Mouse (Mus musculus) CH12.LX (cell line): Measurements from ENCODE around the gene Ppp1r13l. TPM values are rescaled to one million over a fixed set of nuclear protein-coding genes. Genes with fewer than 3 reads are reported as not detected.

ENCODE experiments used
- DNase-seq: peaks from one replicate; pipeline ENCODE4 v3.0.0-alpha.2; 2013; ENCODE audit errors: extremely low read depth
- H3K27ac ChIP-seq: 2 replicates; pipeline ENCODE4 v1.5.1; 2012; ENCODE audit warnings: low read depth, mild to moderate bottlenecking, control low read depth, moderate library complexity; ENCODE audit not compliant: insufficient read depth
- H3K27me3 ChIP-seq: replicated peaks from 2 replicates; pipeline ENCODE3; 2012; ENCODE audit warnings: inconsistent platforms
- H3K36me3 ChIP-seq, 2 experiments: replicated peaks in 1 of 2; 2 replicates each; pipeline versions ENCODE3 to v1.6.1; 2012; ENCODE audit warnings: inconsistent platforms in 1 of 2, low read length in 1 of 2, mild to moderate bottlenecking in 1 of 2, mixed read lengths in 1 of 2, moderate library complexity in 1 of 2; ENCODE audit not compliant: control insufficient read depth in 1 of 2, insufficient read depth in 1 of 2
- H3K4me1 ChIP-seq, 2 experiments: 2 replicates each; pipeline ENCODE4 v1.6.1; 2012; ENCODE audit warnings: inconsistent platforms in 1 of 2, moderate library complexity in 1 of 2; ENCODE audit not compliant: insufficient read depth in 2 of 2, control insufficient read depth in 1 of 2
- H3K4me2 ChIP-seq: 2 replicates; pipeline ENCODE4 v1.6.1; 2012; ENCODE audit warnings: low read depth, mild to moderate bottlenecking, control low read depth; ENCODE audit not compliant: poor library complexity, insufficient read depth, severe bottlenecking
- H3K4me3 ChIP-seq, 3 experiments: fragments of 150-350 bp in 1 of 3; sonication (generic) in 1 of 3; replicated peaks in 1 of 3; 2 replicates each; pipeline versions ENCODE3 to v1.5.1; 2011 to 2012; ENCODE audit warnings: low read depth in 2 of 3, low read length in 2 of 3, mild to moderate bottlenecking in 2 of 3, moderate library complexity in 2 of 3, control low read depth in 1 of 3, improper control_type of control experiment in 1 of 3, inconsistent platforms in 1 of 3, mixed read lengths in 1 of 3; ENCODE audit not compliant: poor library complexity in 1 of 3
- H3K79me2 ChIP-seq: replicated peaks from 2 replicates; pipeline ENCODE4 v1.6.1; 2012; ENCODE audit warnings: mild to moderate bottlenecking, moderate library complexity; ENCODE audit not compliant: control insufficient read depth, poor library complexity, insufficient read depth, severe bottlenecking; ENCODE audit errors: extremely low read depth
- H3K9ac ChIP-seq: 2 replicates; pipeline ENCODE4 v1.6.1; 2012; ENCODE audit warnings: low read depth, mild to moderate bottlenecking, control low read depth, moderate library complexity; ENCODE audit not compliant: insufficient read depth
- H3K9me3 ChIP-seq: replicated peaks from 2 replicates; pipeline ENCODE3; 2012; ENCODE audit warnings: low read length, inconsistent platforms, mixed read lengths
- CHD1 ChIP-seq: IDR thresholded peaks from 2 replicates; pipeline ENCODE4 v1.6.1; 2012; ENCODE audit warnings: low read depth, low read length, improper control_type of control experiment, inconsistent platforms
- CHD2 ChIP-seq: IDR thresholded peaks from 2 replicates; pipeline ENCODE4 v1.6.1; 2011; ENCODE audit warnings: low read length, improper control_type of control experiment
- CTCF ChIP-seq, 2 experiments: IDR thresholded peaks in 1 of 2; conservative IDR thresholded peaks in 1 of 2; 2 replicates each; pipeline ENCODE4 v1.5.1; 2011 to 2012; ENCODE audit warnings: low read depth in 2 of 2, low read length in 2 of 2, improper control_type of control experiment in 1 of 2, inconsistent platforms in 1 of 2, mild to moderate bottlenecking in 1 of 2, moderate library complexity in 1 of 2
- ELF1 ChIP-seq: IDR thresholded peaks from 2 replicates; pipeline ENCODE4 v1.6.1; 2014; ENCODE audit warnings: low read depth, mild to moderate bottlenecking, inconsistent platforms, low read length, improper control_type of control experiment
- EP300 ChIP-seq: IDR thresholded peaks from 2 replicates; pipeline ENCODE4 v1.6.1; 2011; ENCODE audit warnings: low read length, improper control_type of control experiment
- ETS1 ChIP-seq: conservative IDR thresholded peaks from 2 replicates; pipeline ENCODE4 v1.6.1; 2012; ENCODE audit warnings: low read depth, mild to moderate bottlenecking, inconsistent platforms, low read length, improper control_type of control experiment, moderate library complexity
- IRF4 ChIP-seq: IDR thresholded peaks from 2 replicates; pipeline ENCODE4 v1.6.1; 2014; ENCODE audit warnings: low read depth, mild to moderate bottlenecking, inconsistent platforms, low read length, improper control_type of control experiment
- KAT2A ChIP-seq: IDR thresholded peaks from 2 replicates; pipeline ENCODE4 v1.6.1; 2012; ENCODE audit warnings: low read length, improper control_type of control experiment, inconsistent platforms; ENCODE audit not compliant: insufficient replicate concordance
- MAFK ChIP-seq: IDR thresholded peaks from 2 replicates; pipeline ENCODE4 v1.6.1; 2011; ENCODE audit warnings: low read length, improper control_type of control experiment; ENCODE audit not compliant: insufficient replicate concordance
- MAX ChIP-seq: IDR thresholded peaks from 2 replicates; pipeline ENCODE4 v1.6.1; 2011; ENCODE audit warnings: low read length, improper control_type of control experiment
- MEF2A ChIP-seq: IDR thresholded peaks from 2 replicates; pipeline ENCODE4 v1.6.1; 2014; ENCODE audit warnings: low read depth, mild to moderate bottlenecking, inconsistent platforms, low read length, improper control_type of control experiment, borderline replicate concordance
- MYC ChIP-seq: IDR thresholded peaks from 2 replicates; pipeline ENCODE4 v1.6.1; 2011; ENCODE audit warnings: low read depth, mild to moderate bottlenecking, improper control_type of control experiment, low read length
- NELFE ChIP-seq: IDR thresholded peaks from 2 replicates; pipeline ENCODE4 v1.6.1; 2011; ENCODE audit warnings: low read depth, low read length, improper control_type of control experiment
- NRF1 ChIP-seq: IDR thresholded peaks from 2 replicates; pipeline ENCODE4 v1.6.1; 2014; ENCODE audit warnings: low read depth, mild to moderate bottlenecking, inconsistent platforms, low read length, improper control_type of control experiment, moderate library complexity
- POLR2AphosphoS2 ChIP-seq: IDR thresholded peaks from 2 replicates; pipeline ENCODE4 v1.6.1; 2011; ENCODE audit warnings: low read depth, low read length, improper control_type of control experiment
- RCOR1 ChIP-seq: conservative IDR thresholded peaks from 2 replicates; pipeline ENCODE4 v1.6.1; 2012; ENCODE audit warnings: low read depth, mild to moderate bottlenecking, inconsistent platforms, low read length, improper control_type of control experiment
- SMC3 ChIP-seq: IDR thresholded peaks from 2 replicates; pipeline ENCODE4 v1.6.1; 2011; ENCODE audit warnings: low read depth, low read length, improper control_type of control experiment
- TBP ChIP-seq: conservative IDR thresholded peaks from 2 replicates; pipeline ENCODE4 v1.6.1; 2011; ENCODE audit warnings: low read depth, low read length, improper control_type of control experiment
- TCF12 ChIP-seq: IDR thresholded peaks from 2 replicates; pipeline ENCODE4 v1.6.1; 2014; ENCODE audit warnings: low read depth, mild to moderate bottlenecking, inconsistent platforms, low read length, improper control_type of control experiment
- UBTF ChIP-seq: IDR thresholded peaks from 2 replicates; pipeline ENCODE4 v1.6.1; 2012; ENCODE audit warnings: low read depth, mild to moderate bottlenecking, inconsistent platforms, low read length, improper control_type of control experiment, moderate library complexity
- USF1 ChIP-seq: IDR thresholded peaks from 2 replicates; pipeline ENCODE4 v1.6.1; 2014; ENCODE audit warnings: low read depth, mild to moderate bottlenecking, inconsistent platforms, low read length, improper control_type of control experiment
- ZC3H11A ChIP-seq: IDR thresholded peaks from 2 replicates; pipeline ENCODE4 v1.6.1; 2012; ENCODE audit warnings: low read depth, mild to moderate bottlenecking, inconsistent platforms, low read length, improper control_type of control experiment
- ZKSCAN1 ChIP-seq: IDR thresholded peaks from 2 replicates; pipeline ENCODE4 v1.6.1; 2012; ENCODE audit warnings: low read depth, inconsistent platforms, low read length, improper control_type of control experiment, borderline replicate concordance
- ZNF384 ChIP-seq: IDR thresholded peaks from 2 replicates; pipeline ENCODE4 v1.6.1; 2012; ENCODE audit warnings: low read depth, low read length, improper control_type of control experiment, inconsistent platforms
- dilution Hi-C: fragments of 300-500 bp; cut with MboI; formaldehyde crosslinking; loops from 2 replicates; pipeline ENCODE4 v1.14.3; 2020; ENCODE audit warnings: low sequenced_read_pairs; ENCODE audit not compliant: extremely low pct_unique_long_range_greater_than_20kb, extremely low pct_ligation_motif_present
- in situ Hi-C: fragments of 300-500 bp; cut with MboI; formaldehyde crosslinking; loops from 3 replicates; pipeline ENCODE4 v1.14.3; 2019; ENCODE audit warnings: low sequenced_read_pairs, low pct_ligation_motif_present, low pct_unique_long_range_greater_than_20kb, mixed read lengths
- polyA plus RNA-seq: library from polyadenylated mRNA; unstranded; fragments of >175 nt; gene quantifications from 2 replicates; pipeline ENCODE4 v1.2.1, GENCODE M21; 2012; ENCODE audit warnings: low read depth; ENCODE audit not compliant: insufficient read length
- total RNA-seq, 2 experiments: library from RNA; depleted of rRNA; stranded (reverse); fragments of 300-350 nt in 1 of 2; fragments of >200 nt in 1 of 2; gene quantifications; 2 replicates each; pipeline ENCODE4 v1.2.3; 2012 to 2014

Ppp1r13l gene
- total and polyA plus RNA-seq, 3 experiments: 0.11 to 1.3 (median 0.68) TPM

- dilution Hi-C loops (no loop called here), in situ Hi-C loops (no loop called here)
- TF ChIP-seq ETS1 (no peak), TCF12 (no peak), NELFE (no peak), EP300 (no peak), ELF1 (no peak), CHD2 (no peak), SMC3 (no peak), KAT2A (no peak), CHD1 (no peak)
- Histone ChIP-seq H3K9ac (no peak overlapping the region), H3K27ac (no peak overlapping the region), H3K36me3 (peaks cover 0 to 2% of the 10 kb centered on the region in 2 experiments), H3K4me1 (peaks cover 0 to 3% of the 10 kb centered on the region in 2 experiments; a peak in 1 of 4 replicates), H3K9me3 (no peaks in the 10 kb centered on the region), H3K4me2 (no peak overlapping the region), H3K79me2 (no peaks in the 10 kb centered on the region), H3K27me3 (peaks cover 2% of the 10 kb centered on the region), H3K4me3 (no peak overlapping the region)
- DNase-seq: no peak
Measured at GRCm38 (mm10) chr7:19376019-19376418, 16.5 kb downstream of the Ppp1r13l start.

GRCm38 (mm10) chr7:19378049-19378448 lies 18.5 kb downstream of the Ppp1r13l start:
- Histone ChIP-seq H3K4me2 (no peak overlapping the region), H3K27ac (no peak overlapping the region), H3K9ac (no peak overlapping the region), H3K9me3 (no peaks in the 10 kb centered on the region), H3K36me3 (peaks cover 0 to 2% of the 10 kb centered on the region in 2 experiments), H3K79me2 (peaks cover 12% of the 10 kb centered on the region), H3K4me1 (peaks cover 3% of the 10 kb centered on the region in 2 experiments; a peak in 3 of 4 replicates), H3K27me3 (no peaks in the 10 kb centered on the region), H3K4me3 (no peak overlapping the region)
- no peak for TF ChIP-seq POLR2AphosphoS2
- no peak for TF ChIP-seq UBTF
- TF ChIP-seq MAFK: no peak
- TF ChIP-seq CTCF (conservative IDR thresholded peaks at IDR 0.05 in 1 of 2, IDR thresholded peaks at IDR 0.05 in 1 of 2; ENCODE audit: low read depth in 2 of 2, low read length in 2 of 2): no peak
- no peak for TF ChIP-seq MAX
- no peak for TF ChIP-seq EP300
- no peak for TF ChIP-seq ZNF384
- no peak for TF ChIP-seq RCOR1
- no peak for TF ChIP-seq NELFE
- no peak for TF ChIP-seq IRF4
- TF ChIP-seq ZC3H11A: no peak
- no peak for TF ChIP-seq MEF2A
- no peak for TF ChIP-seq ZKSCAN1
- TF ChIP-seq NRF1: no peak
- no peak for TF ChIP-seq MYC
- TF ChIP-seq CHD2: no peak
- no peak for TF ChIP-seq TBP
- no peak for TF ChIP-seq USF1
- no peak for DNase-seq
- in situ Hi-C loops: no loop called here
- dilution Hi-C loops: no loop called here
